Mouse (Mus musculus): ENCODE measurements around the gene Dync2h1. TPM values are rescaled to one million over a fixed set of nuclear protein-coding genes. Genes with fewer than 3 reads are reported as not detected.
"Not testable (repeated sequence)": the region's sequence is repeated elsewhere in the genome, so short reads cannot be mapped to it uniquely, and the experiment has no call there.

Dync2h1 gene
- total RNA-seq (2021) = 10 to 100 TPM; 32.3 to 34.4 TPM

GRCm38 (mm10) chr9:7184172-7184896 lies at the start of gene Dync2h1, which contains the start of gene Dcun1d5:
Gene Dync2h1, minus strand, starts transcription at chr9:7184446.
Gene Dcun1d5, plus strand, starts transcription at chr9:7184520.
- DNase-seq = peak; percentile 91

- DNase-seq = no peak
These were observed 37.2 kb upstream of the Dync2h1 start for GRCm38 (mm10) chr9:7221460-7221859.

GRCm38 (mm10) chr9:7221024-7221423 lies 36.8 kb upstream of the Dync2h1 start:
- DNase-seq = no peak

- DNase-seq = peak in 1 of 2 experiments; percentile 4
These were observed 32.0 kb upstream of the Dync2h1 start for GRCm38 (mm10) chr9:7216240-7216639.

GRCm38 (mm10) chr9:7190694-7191093 lies 6.4 kb upstream of the Dync2h1 start:
- DNase-seq = not testable (repeated sequence)

GRCm38 (mm10) chr9:7184897-7185291 lies 648 bp upstream of the Dync2h1 start:
- peak in 1 of 2 experiments; percentile 47 for DNase-seq

- DNase-seq = peak; percentile 88 to 91
These were observed 7.3 kb downstream of the Dync2h1 start for GRCm38 (mm10) chr9:7176618-7177610.

GRCm38 (mm10) chr9:7173756-7174155 lies 10.5 kb downstream of the Dync2h1 start:
- DNase-seq = no peak

- DNase-seq = no peak
These were observed 16.8 kb downstream of the Dync2h1 start for GRCm38 (mm10) chr9:7167339-7167998.

GRCm38 (mm10) chr9:7160688-7161087 lies 23.6 kb downstream of the Dync2h1 start:
- no peak for DNase-seq

- DNase-seq = no peak
These were observed 24.5 kb downstream of the Dync2h1 start for GRCm38 (mm10) chr9:7159718-7160117.

- no peak for DNase-seq
These were observed 25.6 kb downstream of the Dync2h1 start for GRCm38 (mm10) chr9:7158605-7159004.

GRCm38 (mm10) chr9:7154391-7154790 lies 29.9 kb downstream of the Dync2h1 start:
- DNase-seq = no peak

- no peak for DNase-seq
These were observed 61.4 kb downstream of the Dync2h1 start for GRCm38 (mm10) chr9:7122863-7123262.

- DNase-seq = no peak
These were observed 74.1 kb downstream of the Dync2h1 start for GRCm38 (mm10) chr9:7110166-7110565.

- DNase-seq = no peak
These were observed 82.9 kb downstream of the Dync2h1 start for GRCm38 (mm10) chr9:7101361-7101760.

- DNase-seq = no peak
These were observed 109.6 kb downstream of the Dync2h1 start for GRCm38 (mm10) chr9:7074625-7075024.

- DNase-seq = no peak
These were observed 113.4 kb downstream of the Dync2h1 start for GRCm38 (mm10) chr9:7070846-7071245.

- DNase-seq = no peak
These were observed 133.7 kb downstream of the Dync2h1 start for GRCm38 (mm10) chr9:7050588-7050987.

GRCm38 (mm10) chr9:7042635-7043273 lies 141.5 kb downstream of the Dync2h1 start:
- no peak for DNase-seq

- no peak for DNase-seq
These were observed 143.0 kb downstream of the Dync2h1 start for GRCm38 (mm10) chr9:7041231-7041630.

- no peak for DNase-seq
These were observed 151.7 kb downstream of the Dync2h1 start for GRCm38 (mm10) chr9:7032553-7032952.
